Mouse (Mus musculus) heart, postnatal 10 days (tissue): Measurements from ENCODE around the gene Cd83. TPM values are rescaled to one million over a fixed set of nuclear protein-coding genes. Genes with fewer than 3 reads are reported as not detected.
A peak's percentile ranks its signal among the peaks of the same experiment; 100 is the strongest.

Source experiments
- DNase-seq, 2 experiments: peaks; one replicate each; pipeline ENCODE4 v3.0.0; 2021
- intact Hi-C: fragments of 180-260 bp; cut with DNase I; formaldehyde crosslinking; loops from one replicate; pipeline ENCODE4 v1.15.1; 2025
- total RNA-seq, 2 experiments: library from RNA; stranded (reverse); gene quantifications; 2 replicates each; pipeline ENCODE4 v1.2.3; 2021

Gene Cd83
- total RNA-seq, 2 experiments from 2014 or later, result 2.4 to 3.7 TPM

GRCm38 (mm10) chr13:43773965-43774566, 10.5 kb upstream of the Cd83 start:
- intact Hi-C loops, result no loop called here

GRCm38 (mm10) chr13:43774605-43775426, 9.8 kb upstream of the Cd83 start:
- DNase-seq, result no peak
- intact Hi-C loops, result no loop called here

More at GRCm38 (mm10) chr13:43773965-43774566, 10.5 kb upstream of the Cd83 start:
- DNase-seq, result peak; percentile 78 to 79

GRCm38 (mm10) chr13:43775427-43775733, 9.2 kb upstream of the Cd83 start:
- no peak for DNase-seq

GRCm38 (mm10) chr13:43777321-43778002, 7.1 kb upstream of the Cd83 start:
- DNase-seq, result no peak
- intact Hi-C loops, result no loop called here

More at GRCm38 (mm10) chr13:43775427-43775733, 9.2 kb upstream of the Cd83 start:
- intact Hi-C loops, result no loop called here

GRCm38 (mm10) chr13:43778021-43778649, 6.4 kb upstream of the Cd83 start:
- DNase-seq, result no peak
- intact Hi-C loops, result no loop called here

- intact Hi-C loops, result no loop called here
- DNase-seq, result no peak
Observed at GRCm38 (mm10) chr13:43778971-43779370, 5.6 kb upstream of the Cd83 start.

GRCm38 (mm10) chr13:43780071-43780470, 4.5 kb upstream of the Cd83 start:
- DNase-seq, result no peak
- intact Hi-C loops, result no loop called here

- intact Hi-C loops, result no loop called here
- no peak for DNase-seq
Observed at GRCm38 (mm10) chr13:43785712-43786072, 1.1 kb downstream of the Cd83 start.

- intact Hi-C loops, result no loop called here
- DNase-seq, result no peak
Observed at GRCm38 (mm10) chr13:43786171-43786795, 1.7 kb downstream of the Cd83 start.

- DNase-seq, result no peak
- intact Hi-C loops, result no loop called here
Observed at GRCm38 (mm10) chr13:43787262-43787661, 2.7 kb downstream of the Cd83 start.

GRCm38 (mm10) chr13:43788071-43788470, 3.5 kb downstream of the Cd83 start:
- DNase-seq, result no peak

GRCm38 (mm10) chr13:43788983-43789645, 4.5 kb downstream of the Cd83 start:
- DNase-seq, result no peak
- intact Hi-C loops, result no loop called here

More at GRCm38 (mm10) chr13:43788071-43788470, 3.5 kb downstream of the Cd83 start:
- intact Hi-C loops, result no loop called here

- intact Hi-C loops, result no loop called here
Observed at GRCm38 (mm10) chr13:43790229-43791001, 5.8 kb downstream of the Cd83 start.

GRCm38 (mm10) chr13:43795334-43795733, 10.8 kb downstream of the Cd83 start:
- peak; percentile 66 to 67 for DNase-seq
- intact Hi-C loops, result loop anchor here (2.0 to 5.0 kb wide), 3 partner anchors 1037 to 1181 kb away; no protein-coding TSS in a partner anchor

More at GRCm38 (mm10) chr13:43790229-43791001, 5.8 kb downstream of the Cd83 start:
- DNase-seq, result no peak

GRCm38 (mm10) chr13:43798655-43799054, 14.1 kb downstream of the Cd83 start:
- intact Hi-C loops, result loop anchor here (5.0 kb wide), 2 partner anchors 1034 to 1154 kb away; no protein-coding TSS in a partner anchor

GRCm38 (mm10) chr13:43800136-43800535, 15.6 kb downstream of the Cd83 start:
- DNase-seq, result no peak
- intact Hi-C loops, result no loop called here

More at GRCm38 (mm10) chr13:43798655-43799054, 14.1 kb downstream of the Cd83 start:
- no peak for DNase-seq

- intact Hi-C loops, result loop anchor here (2.0 kb wide), 1 partner anchor 59 kb away; no protein-coding TSS in a partner anchor
- peak; percentile 52 to 68 for DNase-seq
Observed at GRCm38 (mm10) chr13:43801961-43802360, 17.4 kb downstream of the Cd83 start.

GRCm38 (mm10) chr13:43802361-43803137, 18.0 kb downstream of the Cd83 start:
- DNase-seq, result no peak
- intact Hi-C loops, result loop anchor here (2.0 kb wide), 1 partner anchor 58 kb away; no protein-coding TSS in a partner anchor
